Mouse (Mus musculus) forebrain, embryonic 16.5 days (tissue): ENCODE results near the gene Majin. TPM values are rescaled to one million over a fixed set of nuclear protein-coding genes. Genes with fewer than 3 reads are reported as not detected.

ENCODE experiments used
- ATAC-seq: fragments of 200-750 bp; cut with Nextera tagmentation; 2 replicates; pipeline ENCODE4 v1.8.0; 2017; ENCODE audit warnings: mild to moderate bottlenecking, moderate library complexity
- H3K27ac ChIP-seq: fragments of 300-500 bp; sonication (generic); 2 replicates; pipeline ENCODE4 v1.5.1; 2014; ENCODE audit warnings: low read length, control low read depth
- H3K27me3 ChIP-seq: fragments of 300-500 bp; sonication (generic); replicated peaks from 2 replicates; pipeline ENCODE4 v1.6.1; 2014; ENCODE audit warnings: low read length; ENCODE audit not compliant: control insufficient read depth, insufficient read depth
- H3K36me3 ChIP-seq: fragments of 300-500 bp; sonication (generic); 2 replicates; pipeline ENCODE4 v1.6.1; 2014; ENCODE audit not compliant: control insufficient read depth, insufficient read depth
- H3K4me1 ChIP-seq: fragments of 300-500 bp; sonication (generic); replicated peaks from 2 replicates; pipeline ENCODE4 v1.6.1; 2014; ENCODE audit warnings: low read length; ENCODE audit not compliant: control insufficient read depth, insufficient read depth
- H3K4me2 ChIP-seq: fragments of 300-500 bp; sonication (generic); 2 replicates; pipeline ENCODE4 v1.6.1; 2014; ENCODE audit warnings: mild to moderate bottlenecking, low read length, control low read depth
- H3K4me3 ChIP-seq: fragments of 300-500 bp; sonication (generic); replicated peaks from 2 replicates; pipeline ENCODE4 v1.5.1; 2014; ENCODE audit warnings: mild to moderate bottlenecking, low read length, control low read depth
- H3K9ac ChIP-seq: fragments of 300-500 bp; sonication (generic); replicated peaks from 2 replicates; pipeline ENCODE4 v1.6.1; 2014; ENCODE audit warnings: low read depth, low read length, control low read depth
- H3K9me3 ChIP-seq: fragments of 300-500 bp; sonication (generic); 2 replicates; pipeline ENCODE4 v1.6.1; 2016; ENCODE audit warnings: low read length; ENCODE audit not compliant: control insufficient read depth
- WGBS: fragments of 180-500 bp; shearing (Covaris S2); extraction: QIAGEN DNeasy Blood & Tissue Kit; methylation state at CpG from one replicate; pipeline ENCODE4 v1.1.7; 2014; 5-methylcytosine and 5-hydroxymethylcytosine counted together
- polyA plus RNA-seq: library from polyadenylated mRNA; unstranded; fragments of >200 nt; fragmentation: Nextera tagmentation; extraction: Ambion mirVana; gene quantifications from 2 replicates; pipeline ENCODE4 v1.2.1, GENCODE M21; 2015

Gene Majin
- polyA plus RNA-seq, 1 experiment from 2014 or later = not detected

GRCm38 (mm10) chr19:6157220-6157619 is 27.0 kb upstream of the Majin start:
- no peaks in the 10 kb centered on the region for H3K27me3 ChIP-seq
- ATAC-seq = no peak
- no peak overlapping the region for H3K9ac ChIP-seq
- H3K4me1 ChIP-seq = no peaks in the 10 kb centered on the region
- H3K4me3 ChIP-seq = no peak overlapping the region
- WGBS = 78% methylated on average over 6 of the region's 6 CpGs
- no peak overlapping the region for H3K27ac ChIP-seq
- H3K9me3 ChIP-seq = no peaks in the 10 kb centered on the region
- H3K36me3 ChIP-seq = no peaks in the 10 kb centered on the region
- no peak overlapping the region for H3K4me2 ChIP-seq

GRCm38 (mm10) chr19:6163872-6164547 is 20.2 kb upstream of the Majin start:
- no peak overlapping the region for H3K9ac ChIP-seq
- H3K4me1 ChIP-seq = no peaks in the 10 kb centered on the region
- H3K9me3 ChIP-seq = no peaks in the 10 kb centered on the region
- no peaks in the 10 kb centered on the region for H3K36me3 ChIP-seq
- no peaks in the 10 kb centered on the region for H3K27me3 ChIP-seq
- no peak overlapping the region for H3K27ac ChIP-seq
- no peak for ATAC-seq
- no peak overlapping the region for H3K4me2 ChIP-seq
- WGBS = 68% methylated on average over 10 of the region's 10 CpGs
- no peak overlapping the region for H3K4me3 ChIP-seq

- Histone ChIP-seq H3K36me3 (no peaks in the 10 kb centered on the region), H3K4me2 (no peak overlapping the region), H3K4me1 (no peaks in the 10 kb centered on the region), H3K27me3 (no peaks in the 10 kb centered on the region), H3K4me3 (no peak overlapping the region), H3K9ac (no peak overlapping the region), H3K9me3 (no peaks in the 10 kb centered on the region), H3K27ac (no peak overlapping the region)
- WGBS = 72% methylated on average over 4 of the region's 4 CpGs
- no peak for ATAC-seq
Observed at GRCm38 (mm10) chr19:6166750-6167149, 17.4 kb upstream of the Majin start.

- H3K27ac ChIP-seq = no peak overlapping the region
- no peak overlapping the region for H3K9ac ChIP-seq
- WGBS = 83% methylated on average over 8 of the region's 8 CpGs
- no peaks in the 10 kb centered on the region for H3K27me3 ChIP-seq
- no peaks in the 10 kb centered on the region for H3K36me3 ChIP-seq
- no peak overlapping the region for H3K4me2 ChIP-seq
- no peaks in the 10 kb centered on the region for H3K4me1 ChIP-seq
- ATAC-seq = no peak
- no peaks in the 10 kb centered on the region for H3K9me3 ChIP-seq
- no peak overlapping the region for H3K4me3 ChIP-seq
Observed at GRCm38 (mm10) chr19:6171215-6171614, 13.0 kb upstream of the Majin start.

GRCm38 (mm10) chr19:6174771-6175170 is 9.4 kb upstream of the Majin start:
- 45% methylated on average over 5 of the region's 5 CpGs for WGBS
- Histone ChIP-seq H3K27ac (no peak overlapping the region), H3K36me3 (no peaks in the 10 kb centered on the region), H3K4me2 (no peak overlapping the region), H3K27me3 (no peaks in the 10 kb centered on the region), H3K4me3 (no peak overlapping the region), H3K4me1 (no peaks in the 10 kb centered on the region), H3K9ac (no peak overlapping the region), H3K9me3 (no peaks in the 10 kb centered on the region)
- no peak for ATAC-seq

GRCm38 (mm10) chr19:6178775-6179174 is 5.4 kb upstream of the Majin start:
- over 99% methylated on average over 5 of the region's 6 CpGs for WGBS
- Histone ChIP-seq H3K9ac (no peak overlapping the region), H3K4me3 (no peak overlapping the region), H3K27ac (no peak overlapping the region), H3K4me2 (no peak overlapping the region), H3K36me3 (no peaks in the 10 kb centered on the region), H3K4me1 (no peaks in the 10 kb centered on the region), H3K27me3 (no peaks in the 10 kb centered on the region), H3K9me3 (no peaks in the 10 kb centered on the region)
- ATAC-seq = no peak

GRCm38 (mm10) chr19:6181629-6182028 is 2.6 kb upstream of the Majin start:
- H3K9me3 ChIP-seq = no peaks in the 10 kb centered on the region

DNA sequence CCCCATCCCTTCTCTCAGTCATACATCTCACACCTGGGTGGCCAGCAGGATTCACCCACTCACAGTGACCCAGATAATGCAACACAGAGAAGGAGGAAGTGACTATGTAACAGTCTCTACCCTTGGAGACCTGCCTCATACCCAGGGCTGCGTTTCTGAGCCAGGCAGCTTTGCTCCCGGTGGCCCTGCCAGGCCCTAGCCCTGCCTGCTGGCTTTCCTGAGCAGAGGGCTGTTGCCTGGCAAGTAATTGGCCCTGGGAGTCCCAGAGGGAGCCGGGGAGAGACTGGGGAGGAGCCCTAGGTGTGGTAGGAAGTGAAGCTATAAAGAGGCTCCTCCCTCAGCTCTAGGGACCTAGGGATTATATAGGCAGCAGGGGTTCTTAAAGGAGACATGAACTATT is 1.7 kb upstream of the Majin start:
- H3K9ac ChIP-seq = no peak overlapping the region
- H3K4me1 ChIP-seq = no peaks in the 10 kb centered on the region
- WGBS = 19% methylated on average over 3 of the region's 3 CpGs
- no peaks in the 10 kb centered on the region for H3K9me3 ChIP-seq
- no peaks in the 10 kb centered on the region for H3K27me3 ChIP-seq
- ATAC-seq = no peak
- H3K4me3 ChIP-seq = no peak overlapping the region
- no peak overlapping the region for H3K27ac ChIP-seq
- H3K36me3 ChIP-seq = no peaks in the 10 kb centered on the region
- no peak overlapping the region for H3K4me2 ChIP-seq

More at GRCm38 (mm10) chr19:6181629-6182028, 2.6 kb upstream of the Majin start:
- no peak for ATAC-seq
- no peak overlapping the region for H3K27ac ChIP-seq
- H3K27me3 ChIP-seq = no peaks in the 10 kb centered on the region
- 32% methylated on average over 5 of the region's 5 CpGs for WGBS
- H3K9ac ChIP-seq = no peak overlapping the region
- no peaks in the 10 kb centered on the region for H3K36me3 ChIP-seq
- no peak overlapping the region for H3K4me2 ChIP-seq
- H3K4me1 ChIP-seq = no peaks in the 10 kb centered on the region
- no peak overlapping the region for H3K4me3 ChIP-seq

GRCm38 (mm10) chr19:6204265-6204664 is 20.1 kb downstream of the Majin start:
- Histone ChIP-seq H3K27ac (no peak overlapping the region), H3K36me3 (no peaks in the 10 kb centered on the region), H3K9ac (no peak overlapping the region), H3K27me3 (no peaks in the 10 kb centered on the region), H3K4me3 (no peak overlapping the region), H3K4me2 (no peak overlapping the region), H3K4me1 (no peaks in the 10 kb centered on the region), H3K9me3 (no peaks in the 10 kb centered on the region)
- no peak for ATAC-seq
- WGBS = 72% methylated on average over 2 of the region's 2 CpGs

DNA sequence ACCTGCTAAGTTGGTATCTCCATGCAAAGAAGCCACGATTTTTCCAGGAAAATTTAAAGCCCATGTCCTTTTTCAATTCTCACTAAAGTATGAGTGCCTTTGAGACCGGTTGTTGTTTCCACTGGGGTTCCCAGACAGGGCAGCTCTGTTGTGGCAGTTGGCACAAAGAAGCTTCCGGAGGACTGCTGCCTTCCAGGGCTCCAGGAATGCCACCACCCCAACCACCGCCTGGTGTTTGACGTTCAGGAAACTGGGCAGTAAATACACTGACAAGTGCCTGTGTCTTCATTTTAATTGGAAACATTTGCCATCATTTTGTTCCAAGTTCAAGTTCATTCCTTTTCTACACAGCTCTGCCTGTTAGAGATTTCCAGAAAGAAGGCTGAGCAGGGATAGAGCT is 22.5 kb downstream of the Majin start:
- Histone ChIP-seq H3K36me3 (no peaks in the 10 kb centered on the region), H3K9me3 (no peaks in the 10 kb centered on the region), H3K27me3 (no peaks in the 10 kb centered on the region), H3K4me3 (no peak overlapping the region), H3K4me1 (no peaks in the 10 kb centered on the region), H3K27ac (no peak overlapping the region), H3K9ac (no peak overlapping the region), H3K4me2 (no peak overlapping the region)
- no peak for ATAC-seq
- 71% methylated on average over 5 of the region's 5 CpGs for WGBS
